Mouse (Mus musculus) gastrocnemius, postnatal 36 days (tissue): ENCODE measurements around the gene Olfr544. TPM values are rescaled to one million over a fixed set of nuclear protein-coding genes. Genes with fewer than 3 reads are reported as not detected.
"Not testable (repeated sequence)": the region's sequence is repeated elsewhere in the genome, so short reads cannot be mapped to it uniquely, and the experiment has no call there.

ENCODE experiments used
- DNase-seq, 2 experiments: peaks; one replicate each; pipeline ENCODE4 v3.0.0; 2022
- intact Hi-C: fragments of 180-260 bp; cut with DNase I; formaldehyde crosslinking; loops from one replicate; pipeline ENCODE4 v1.15.1; 2025
- long read RNA-seq, 2 experiments: library from polyadenylated mRNA; stranded (forward); transcript quantifications; one replicate each; pipeline ENCODE4 v2.0.0; 2021
- total RNA-seq, 2 experiments: library from RNA; stranded (reverse); gene quantifications; 2 replicates each; pipeline ENCODE4 v1.2.3; 2021

The Olfr544 gene
- not detected for total RNA-seq
- long read RNA-seq, experiment 1, result 0 reads
- long read RNA-seq, experiment 2, result 0 reads

DNA sequence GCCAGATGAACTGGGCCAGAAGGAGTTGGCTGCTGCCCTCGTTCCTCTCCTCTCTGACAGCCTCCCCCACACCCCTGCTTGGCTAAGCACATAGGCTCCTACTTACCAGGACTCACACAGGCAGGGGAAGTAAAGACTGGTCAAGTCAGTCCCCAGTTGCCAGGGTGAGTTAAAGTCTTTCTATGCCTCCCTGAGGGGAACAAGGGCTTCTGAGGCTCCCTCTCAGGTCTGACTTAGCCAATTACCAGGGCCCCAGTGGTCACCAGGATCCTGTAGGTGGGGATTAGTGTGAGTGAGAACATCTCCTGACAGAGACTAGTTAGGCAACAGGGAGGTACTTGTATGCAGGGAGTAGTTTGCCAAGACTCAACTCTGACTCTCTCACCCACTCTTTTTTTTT is at the start of gene Olfr544:
TSS of gene Olfr544 (minus strand) at position 153 of the 400 bp plus-strand sequence.
- no peak for DNase-seq
- intact Hi-C loops, result no loop called here

GRCm38 (mm10) chr7:102534449-102534848 is 46.3 kb upstream of the Olfr544 start, which contains the start of gene Olfr547:
Gene Olfr547, plus strand, starts transcription at chr7:102534749.
- DNase-seq, result no peak
- intact Hi-C loops, result no loop called here

GRCm38 (mm10) chr7:102529052-102529451 is 40.9 kb upstream of the Olfr544 start:
- DNase-seq, result no peak
- intact Hi-C loops, result no loop called here

DNA sequence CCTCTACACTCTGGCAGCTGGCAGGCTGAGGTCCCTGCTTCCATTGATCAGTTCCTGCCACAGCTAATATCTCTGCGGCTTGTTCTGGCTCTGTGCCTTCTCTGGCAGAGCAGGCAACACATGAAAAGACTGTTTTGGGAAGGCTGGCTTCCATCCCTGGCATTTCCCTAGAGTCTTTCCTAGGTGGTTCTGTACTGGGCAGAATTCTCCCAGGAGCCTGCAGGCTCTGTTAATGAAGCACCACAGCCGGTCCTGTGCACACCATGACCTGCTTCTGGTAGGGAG is 28.9 kb upstream of the Olfr544 start:
- intact Hi-C loops, result no loop called here

DNA sequence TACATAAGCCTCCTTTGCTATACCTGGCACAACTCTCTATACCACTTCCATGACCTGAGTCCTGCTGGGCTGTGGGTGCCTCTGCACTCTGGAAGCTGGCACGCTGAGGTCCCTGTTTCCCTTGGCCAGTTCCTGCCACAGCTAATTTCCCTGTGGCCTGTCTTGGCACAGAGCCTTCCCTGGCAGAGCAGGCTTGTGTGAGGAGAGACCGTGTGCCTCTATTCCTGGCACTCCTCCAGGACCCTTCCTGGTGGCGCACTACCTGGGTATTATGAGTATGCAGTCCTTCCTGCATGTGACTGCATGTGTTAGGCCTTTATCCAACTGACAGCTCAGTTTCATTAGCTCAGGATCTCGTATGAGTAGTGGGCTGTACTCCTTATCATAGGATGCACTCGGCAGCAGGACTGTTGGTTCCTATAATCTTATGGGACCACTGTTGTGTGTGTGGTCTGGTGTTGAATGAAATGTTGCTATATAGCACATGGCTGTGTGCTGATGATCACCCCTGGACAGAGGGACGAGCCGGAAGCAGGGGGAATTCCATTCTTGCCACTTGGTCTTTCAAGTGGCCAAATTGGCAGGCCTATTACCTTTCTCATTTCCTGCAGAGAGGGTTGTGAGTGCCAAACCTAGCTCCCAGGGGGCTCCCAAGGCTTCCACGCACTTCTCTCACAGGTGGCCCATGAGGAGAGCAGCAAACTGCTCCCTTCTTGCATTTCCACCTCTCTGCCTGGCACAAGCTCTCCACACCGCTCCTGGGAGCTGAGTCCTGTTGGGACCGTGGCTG is 28.3 kb upstream of the Olfr544 start:
- intact Hi-C loops, result no loop called here
- no peak for DNase-seq

More for the DNA sequence above, 28.9 kb upstream of the Olfr544 start:
- no peak for DNase-seq

DNA sequence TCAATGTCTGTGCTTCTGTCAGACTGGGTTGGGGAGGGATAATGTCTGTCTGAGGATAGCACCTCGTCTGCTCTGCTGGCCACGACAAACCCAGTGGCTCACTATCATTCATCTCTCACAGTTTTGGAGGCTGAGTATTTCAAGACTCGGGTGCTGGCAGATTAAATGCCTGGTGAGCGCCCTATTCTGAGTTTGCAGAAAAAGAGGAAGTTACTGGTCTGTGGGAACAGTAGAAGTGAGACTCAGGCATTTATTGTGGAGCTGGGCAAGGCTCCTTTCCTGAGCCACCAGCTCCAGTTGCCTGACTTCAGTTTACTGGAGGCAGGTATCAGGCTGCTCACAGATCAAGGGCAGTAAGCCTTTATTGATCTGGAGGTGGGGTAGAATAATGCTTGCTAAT is 26.0 kb upstream of the Olfr544 start:
- intact Hi-C loops, result no loop called here
- DNase-seq, result no peak

- intact Hi-C loops, result loop anchor here (1.0 kb wide), 1 partner anchor 123 kb away; no protein-coding TSS in a partner anchor
- peak; percentile 77 to 83 for DNase-seq
Measured at GRCm38 (mm10) chr7:102512814-102513435, 24.8 kb upstream of the Olfr544 start.

GRCm38 (mm10) chr7:102511927-102512326 is 23.8 kb upstream of the Olfr544 start:
- intact Hi-C loops, result no loop called here
- DNase-seq, result no peak

- intact Hi-C loops, result no loop called here
- no peak for DNase-seq
Measured at GRCm38 (mm10) chr7:102509726-102510125, 21.6 kb upstream of the Olfr544 start.

DNA sequence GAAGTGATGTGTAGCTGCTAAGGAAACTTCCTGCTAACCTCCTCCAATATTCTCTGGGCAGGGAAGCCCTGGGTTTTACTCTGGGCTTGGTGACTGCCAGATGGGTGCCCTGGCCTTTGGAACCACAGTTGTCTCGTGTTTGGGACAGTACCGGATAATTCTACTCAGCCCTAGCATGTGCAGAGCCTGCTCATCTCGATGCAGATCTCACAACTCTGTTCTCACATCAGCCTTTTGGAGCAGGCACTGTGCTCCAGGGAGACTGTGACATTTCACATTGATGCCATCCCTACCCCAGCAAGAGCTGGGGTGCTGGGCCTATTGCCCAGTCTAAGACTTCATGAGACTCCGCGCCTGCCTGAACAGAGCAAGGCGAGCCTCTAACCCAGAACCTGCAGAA is 20.6 kb upstream of the Olfr544 start:
- intact Hi-C loops, result no loop called here
- no peak for DNase-seq

DNA sequence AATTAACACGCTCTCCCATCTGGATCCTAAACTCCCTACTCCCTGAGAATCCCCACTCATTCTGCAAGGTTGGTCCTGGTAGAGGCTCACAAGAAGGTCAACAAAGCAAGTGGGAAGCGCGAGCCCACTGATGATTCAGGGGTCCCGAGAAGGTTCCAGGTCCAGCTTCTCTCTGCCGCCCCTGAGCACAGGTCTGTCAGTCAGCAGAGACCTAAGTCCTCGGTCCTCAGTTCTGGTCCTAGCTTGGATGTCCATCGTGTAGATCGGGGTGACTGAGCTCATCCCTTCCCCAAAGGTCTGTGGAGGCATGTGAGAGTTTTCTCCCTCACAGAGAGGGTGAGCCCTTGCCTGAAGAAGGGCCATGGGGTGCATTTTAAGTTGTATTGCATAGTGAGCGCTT is 20.0 kb upstream of the Olfr544 start:
- intact Hi-C loops, result no loop called here
- no peak for DNase-seq

DNA sequence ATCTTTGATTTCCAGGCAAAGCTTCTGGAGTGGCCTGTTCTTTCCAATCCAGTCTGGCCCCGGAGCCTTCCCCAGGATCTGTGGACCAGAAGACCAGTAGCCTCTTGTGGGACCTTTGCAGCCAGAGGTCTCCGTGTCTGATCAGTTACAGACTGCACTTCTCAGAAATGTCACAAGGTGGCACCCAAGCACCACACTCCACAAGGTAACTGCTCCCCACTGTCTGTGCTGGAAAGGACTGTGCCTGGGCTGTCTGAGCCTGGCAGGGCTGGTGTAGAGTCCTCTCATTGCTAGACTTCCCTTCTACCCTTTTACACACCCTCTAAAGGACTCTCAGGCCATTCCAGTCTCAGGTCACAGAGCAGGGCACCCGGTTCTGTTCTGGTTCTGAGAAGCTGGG is 18.7 kb upstream of the Olfr544 start:
- intact Hi-C loops, result no loop called here
- peak; percentile 41 to 57 for DNase-seq

DNA sequence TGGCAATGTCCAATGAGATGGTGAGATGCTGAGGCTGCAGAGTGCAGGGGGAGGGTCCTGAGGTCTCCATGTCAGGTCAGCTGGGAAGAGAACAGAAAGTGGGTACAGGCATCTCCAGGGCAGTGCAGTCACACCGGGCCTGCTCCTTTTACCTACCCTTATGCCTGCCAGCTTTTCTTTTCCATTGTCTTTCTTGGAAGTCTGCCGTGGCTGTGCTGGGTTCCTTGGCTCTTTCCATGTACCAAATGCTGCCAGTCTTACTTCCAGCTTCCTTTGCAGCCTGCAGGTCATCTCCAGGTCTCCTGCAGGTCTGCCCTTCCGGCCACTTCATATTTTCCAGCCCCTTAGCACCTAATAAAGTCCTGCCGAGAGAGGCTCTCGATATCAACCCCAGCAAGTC is 13.9 kb upstream of the Olfr544 start:
- intact Hi-C loops, result no loop called here
- DNase-seq, result no peak

DNA sequence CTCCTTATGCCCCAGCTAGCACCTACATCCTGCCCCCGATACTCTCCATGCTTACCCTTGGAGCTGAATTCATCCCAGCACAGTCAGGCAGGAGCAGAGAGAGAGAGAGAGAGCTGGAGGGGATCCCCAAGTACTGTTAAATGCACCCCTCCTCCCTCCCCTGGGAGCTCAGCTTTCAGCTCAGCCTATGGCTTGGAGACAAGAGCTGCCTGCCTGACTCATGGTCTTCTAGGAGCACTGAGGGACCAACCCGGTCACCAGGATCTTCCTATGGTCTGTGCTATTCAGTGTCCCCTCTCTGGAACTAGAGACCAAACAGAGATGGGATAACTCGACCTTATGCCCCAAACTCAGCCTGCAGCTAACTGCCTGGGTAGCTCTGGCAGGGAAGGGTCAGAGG is 11.4 kb upstream of the Olfr544 start, which contains the start of gene Olfr545:
TSS of gene Olfr545 (minus strand) at position 101 of the 400 bp plus-strand sequence.
- no peak for DNase-seq
- intact Hi-C loops, result no loop called here

GRCm38 (mm10) chr7:102494416-102494815 is 6.3 kb upstream of the Olfr544 start:
- DNase-seq, intact Hi-C loops: not testable (repeated sequence)

DNA sequence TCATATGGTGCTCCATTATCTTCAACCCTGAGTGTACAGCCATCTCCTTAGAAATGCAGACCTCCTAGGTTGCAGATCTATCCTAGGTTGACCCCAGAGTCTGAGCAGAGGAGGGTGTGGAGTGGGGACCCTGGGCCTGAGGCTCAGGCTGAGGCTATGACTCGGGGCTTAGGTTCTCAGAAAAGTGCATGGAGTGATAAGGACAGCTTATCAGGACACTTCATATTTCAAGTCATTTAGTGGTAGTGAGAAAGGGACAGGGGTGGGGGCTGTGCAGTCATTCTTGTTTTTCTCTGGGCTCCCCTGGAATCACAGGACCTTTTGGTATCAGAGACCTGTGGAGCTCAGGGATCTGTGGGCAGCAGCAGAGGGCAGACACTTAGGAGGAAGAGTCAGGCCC is 2.0 kb downstream of the Olfr544 start:
- DNase-seq, result no peak
- intact Hi-C loops, result no loop called here

DNA sequence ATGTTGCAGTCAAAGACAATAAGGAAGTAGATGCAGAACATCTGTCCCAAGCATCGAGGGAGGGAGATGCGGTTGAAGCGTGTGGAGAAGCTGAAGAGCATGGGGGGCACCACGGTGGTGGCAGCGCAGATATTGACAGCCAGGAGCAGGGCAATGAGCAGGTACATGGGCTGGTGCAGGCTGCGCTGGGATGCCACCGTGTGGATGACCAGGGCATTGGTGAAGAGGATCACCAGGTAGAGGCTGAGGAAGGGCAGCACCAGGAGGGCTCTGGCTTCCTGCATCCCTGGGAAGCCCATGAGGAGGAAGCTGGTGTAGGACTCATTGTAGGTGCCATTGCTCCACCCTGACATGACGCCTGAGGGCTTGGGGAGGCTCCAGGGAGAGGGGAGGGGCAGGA is 3.3 kb downstream of the Olfr544 start:
- DNase-seq, intact Hi-C loops: not testable (repeated sequence)

DNA sequence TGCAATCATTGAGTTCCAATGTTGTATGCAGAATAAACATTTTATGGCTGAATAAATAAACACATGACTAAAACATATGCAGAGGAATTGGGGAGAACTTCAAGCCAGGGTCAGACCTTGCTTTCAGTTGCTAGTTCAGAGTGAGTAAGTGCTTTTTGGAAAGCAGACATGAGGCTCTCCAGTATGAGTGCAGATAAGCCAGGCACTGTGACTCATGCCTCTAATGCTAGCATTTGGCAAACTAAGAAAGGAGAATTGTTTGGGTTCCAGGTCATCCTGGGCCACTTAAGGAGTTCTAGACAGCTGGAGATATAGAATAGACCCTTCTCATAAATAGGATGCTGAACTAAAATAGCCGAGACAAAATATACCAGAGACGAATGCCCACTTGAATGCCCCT is 4.4 kb downstream of the Olfr544 start:
- intact Hi-C loops, result no loop called here
- DNase-seq, result no peak

DNA sequence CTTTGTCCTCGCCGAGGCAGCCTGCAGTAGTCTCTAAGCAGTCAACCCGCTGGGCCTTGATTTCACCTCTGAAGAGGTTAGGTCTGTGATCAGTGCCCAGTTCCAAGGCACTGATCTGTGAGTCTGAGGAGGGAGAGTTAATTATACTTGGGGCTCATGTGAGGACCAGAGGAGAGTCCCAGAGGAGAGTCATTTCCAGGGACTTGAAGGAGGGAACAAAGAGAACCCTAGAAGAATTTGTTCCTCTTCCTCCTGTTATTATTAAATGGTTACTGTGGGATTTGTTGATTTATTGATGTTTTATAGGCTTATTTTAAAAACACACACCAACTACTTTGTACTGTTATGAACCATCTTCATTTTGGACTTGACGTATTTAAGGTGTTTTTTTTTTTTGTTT is 6.5 kb downstream of the Olfr544 start, which contains the start of gene Olfr543:
TSS of gene Olfr543 (minus strand) at position 101 of the 400 bp plus-strand sequence.
- intact Hi-C loops, result no loop called here
- no peak for DNase-seq

DNA sequence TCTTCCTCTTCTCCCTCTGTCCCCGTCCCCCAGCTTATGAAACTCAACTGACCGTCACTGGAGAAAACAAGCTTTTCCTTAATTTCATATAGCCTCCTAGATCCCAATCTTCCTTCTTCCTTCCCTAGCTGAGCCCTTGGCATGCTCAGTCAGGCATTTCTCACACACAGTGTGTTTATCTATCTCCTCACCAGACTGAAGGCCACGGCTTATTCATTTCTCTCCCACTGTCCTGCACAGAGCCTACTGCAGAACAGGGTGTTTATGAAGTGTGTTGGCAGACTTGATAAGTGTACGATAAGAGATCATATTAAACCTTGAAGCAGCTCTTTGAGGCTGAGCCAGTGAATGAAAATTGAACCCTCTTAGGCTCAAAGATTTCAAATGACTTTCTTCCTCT is 7.3 kb downstream of the Olfr544 start:
- intact Hi-C loops, result no loop called here
- DNase-seq, result no peak

DNA sequence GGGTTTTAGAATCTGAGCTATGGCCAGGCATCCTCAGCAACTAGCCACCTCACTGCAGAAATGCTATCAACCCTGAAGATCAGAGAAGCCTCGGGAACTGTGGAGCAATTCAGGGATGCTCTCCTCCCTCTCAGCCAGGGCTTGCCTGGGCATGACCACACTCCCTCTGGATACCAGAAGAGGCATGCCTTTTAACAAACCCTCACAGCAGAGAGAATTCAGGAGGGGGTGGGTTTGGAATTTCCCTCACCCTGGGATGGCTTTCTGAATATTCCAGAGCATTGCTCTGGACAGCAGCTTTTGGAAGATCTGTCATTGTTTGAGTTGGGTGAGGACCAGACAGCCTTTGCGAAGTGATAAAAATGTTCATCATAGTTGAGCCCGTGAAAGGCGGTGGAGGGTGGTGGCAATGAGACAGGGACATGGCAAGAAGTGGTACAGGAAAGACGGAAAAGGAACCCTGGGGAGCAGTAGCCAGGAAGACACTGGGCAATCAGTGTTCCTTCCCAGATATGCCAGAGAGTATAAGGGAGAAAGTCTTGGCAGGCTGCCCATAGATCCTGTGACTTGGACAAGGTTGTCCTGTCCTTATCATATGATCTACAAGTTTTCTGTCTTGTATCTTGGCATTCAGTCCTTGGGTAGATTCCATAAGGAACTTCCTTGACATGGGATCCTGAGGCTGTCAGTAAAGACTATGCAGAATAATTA is 8.6 kb downstream of the Olfr544 start:
- intact Hi-C loops, result no loop called here
- DNase-seq, result no peak
